Mouse (Mus musculus) ES-Bruce4 (cell line): ENCODE measurements around the gene Pah.

Experiments used
- CTCF ChIP-seq: IDR thresholded peaks from one replicate; pipeline ENCODE4 v1.8.1; 2011; ENCODE audit warnings: low read depth, low read length
- EP300 ChIP-seq: IDR thresholded peaks from 2 replicates; pipeline ENCODE4 v1.6.1; 2011; ENCODE audit warnings: low read depth, low read length; ENCODE audit not compliant: insufficient read depth
- POLR2A ChIP-seq: IDR thresholded peaks from one replicate; pipeline ENCODE4 v1.8.1; 2011; ENCODE audit warnings: low read length; ENCODE audit not compliant: insufficient read depth

DNA sequence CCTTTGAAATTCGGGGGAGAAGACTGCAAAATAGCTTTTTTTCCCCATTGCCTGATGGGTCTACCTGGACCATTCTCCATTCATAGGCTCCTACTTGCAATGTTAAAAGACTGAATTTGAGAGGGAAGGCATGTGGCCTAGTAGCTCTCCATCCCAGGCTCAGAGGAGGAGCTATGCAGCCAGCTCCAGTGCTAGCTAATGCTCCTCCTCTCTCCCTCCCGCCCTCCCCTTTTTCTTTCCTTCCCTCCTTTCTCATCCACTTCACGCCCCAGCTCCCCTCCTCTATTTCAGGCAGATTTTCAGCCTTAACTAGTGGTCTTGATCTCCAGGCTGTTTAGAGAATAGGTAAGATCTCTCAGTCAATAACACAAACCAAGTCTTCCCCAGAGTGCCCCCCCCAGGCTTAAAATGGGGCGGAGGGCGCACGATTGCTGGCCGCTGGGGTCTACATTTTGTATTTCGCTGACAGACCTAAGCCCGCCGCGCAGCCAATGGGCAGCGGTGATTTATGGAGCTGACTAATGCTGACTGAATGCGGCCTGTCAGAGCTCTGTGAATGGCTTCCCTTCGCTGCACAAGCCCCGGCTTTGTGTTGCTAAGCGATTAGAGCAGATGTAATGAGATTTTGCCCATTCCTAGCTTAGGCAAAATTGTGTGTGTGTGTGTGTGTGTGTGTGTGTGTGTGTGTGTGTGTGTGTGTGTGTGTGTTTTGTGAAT lies 33.0 kb upstream of the Pah start:
- TF ChIP-seq CTCF, result no peak
- TF ChIP-seq POLR2A, result no peak
- TF ChIP-seq EP300, result no peak
